Mouse (Mus musculus) MEL-GATA-1-ER (cell line): ENCODE measurements around the gene Zfp346.

Source experiments
- DNase-seq: peaks from one replicate; pipeline ENCODE4 v3.0.0-alpha.2; 2012; ENCODE audit warnings: low read depth; ENCODE audit errors: extremely low read depth

Gene Zfp346

DNA sequence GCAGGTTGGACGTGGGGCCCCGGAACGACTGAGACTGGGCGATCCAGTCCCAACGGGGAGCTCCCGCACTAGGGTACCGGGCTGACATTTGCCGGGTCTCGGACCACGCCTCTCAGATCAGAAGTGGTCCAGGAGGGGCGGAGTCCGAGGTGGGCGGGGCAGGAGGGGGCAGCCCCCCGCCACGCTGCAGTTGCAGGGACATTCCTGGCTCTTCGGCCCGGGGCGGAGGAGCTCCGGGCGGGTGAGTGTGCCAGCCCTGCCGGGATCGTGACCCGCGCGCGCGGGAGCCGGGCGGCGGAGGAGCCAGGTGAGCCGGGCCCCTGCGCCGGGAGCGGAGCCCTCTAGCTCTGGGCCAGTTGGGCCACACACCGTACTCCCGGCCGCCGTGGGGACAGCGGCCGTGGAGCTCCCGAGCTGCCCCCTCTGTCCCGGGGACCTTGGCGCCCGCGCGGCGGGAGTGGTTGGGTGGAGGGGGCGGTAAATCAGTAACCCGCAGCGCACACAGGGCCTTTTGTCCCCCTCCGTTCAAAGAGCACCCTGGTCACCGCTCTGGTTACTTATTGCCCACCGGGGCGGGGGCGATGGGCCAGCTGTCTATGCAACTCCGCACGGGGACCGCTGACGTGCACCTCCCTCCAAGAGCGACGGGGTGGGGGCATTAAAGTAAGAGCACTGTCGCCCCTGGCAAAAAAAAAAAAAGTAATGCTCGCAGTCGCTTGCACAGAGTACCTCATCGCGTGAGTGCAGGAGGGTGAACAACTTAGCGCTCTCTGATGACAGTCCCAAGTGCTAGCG is 47.7 kb downstream of the Zfp346 start, which contains the start of gene Fgfr4:
Gene Fgfr4, plus strand, starts transcription at position 20 of the 795 bp plus-strand sequence.
- no peak for DNase-seq

DNA sequence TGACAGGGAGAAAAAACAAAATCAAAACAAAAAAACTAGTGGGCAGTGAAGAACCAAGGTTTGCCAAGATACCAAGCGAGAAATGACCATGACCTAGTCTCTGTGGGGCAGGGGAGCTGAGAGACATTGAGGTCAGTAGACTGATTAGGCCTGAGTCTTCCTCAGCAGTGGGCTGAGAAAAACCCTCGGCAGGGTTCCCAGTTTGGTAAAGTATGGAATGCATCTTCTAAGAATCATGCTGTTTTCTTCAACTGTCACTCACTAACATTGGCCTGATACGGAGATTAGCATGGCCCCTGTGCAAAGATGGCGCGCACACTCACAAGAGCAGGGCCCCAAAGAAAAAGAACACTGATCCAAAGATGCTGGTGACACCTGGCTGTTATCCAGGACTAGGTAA is 48.8 kb downstream of the Zfp346 start:
- DNase-seq: no peak

DNA sequence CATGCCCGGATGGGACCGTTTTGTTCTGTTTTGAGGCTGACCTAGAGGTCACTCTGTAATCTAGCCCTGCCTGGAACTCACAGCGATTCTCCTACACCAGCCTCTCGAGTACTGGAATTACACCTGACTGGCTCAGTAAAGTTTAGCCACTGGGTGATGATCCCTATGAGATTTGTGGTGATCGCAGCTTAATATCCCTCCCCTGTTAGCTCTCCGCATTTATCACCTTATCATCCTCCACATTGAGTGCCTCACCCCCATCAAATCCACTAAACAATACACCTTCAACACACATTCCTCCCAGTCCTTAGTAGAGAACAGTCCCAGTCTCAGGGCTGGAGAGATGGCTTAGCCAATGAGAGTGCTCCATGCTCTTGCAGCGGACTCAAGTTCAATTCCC is 57.3 kb downstream of the Zfp346 start:
- no peak for DNase-seq

DNA sequence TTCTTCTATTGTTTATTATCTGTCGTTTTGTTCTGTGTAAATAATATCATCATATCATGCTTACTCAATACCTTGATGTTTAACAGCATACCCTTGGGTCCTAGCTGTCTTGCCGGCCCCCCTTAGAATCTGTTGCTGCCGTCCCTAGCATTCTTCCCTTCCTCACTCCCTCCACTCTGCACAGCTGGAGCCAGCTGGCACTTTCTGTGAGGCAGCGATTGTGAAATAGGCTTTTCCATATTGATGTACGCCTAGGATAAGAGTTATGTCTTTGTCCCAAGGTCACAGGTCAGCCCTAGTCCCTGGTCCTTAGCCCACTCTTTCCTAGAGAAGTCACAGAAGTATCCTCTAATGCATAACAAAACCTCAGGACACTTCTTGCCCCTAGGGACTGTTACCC is 58.4 kb downstream of the Zfp346 start:
- no peak for DNase-seq

DNA sequence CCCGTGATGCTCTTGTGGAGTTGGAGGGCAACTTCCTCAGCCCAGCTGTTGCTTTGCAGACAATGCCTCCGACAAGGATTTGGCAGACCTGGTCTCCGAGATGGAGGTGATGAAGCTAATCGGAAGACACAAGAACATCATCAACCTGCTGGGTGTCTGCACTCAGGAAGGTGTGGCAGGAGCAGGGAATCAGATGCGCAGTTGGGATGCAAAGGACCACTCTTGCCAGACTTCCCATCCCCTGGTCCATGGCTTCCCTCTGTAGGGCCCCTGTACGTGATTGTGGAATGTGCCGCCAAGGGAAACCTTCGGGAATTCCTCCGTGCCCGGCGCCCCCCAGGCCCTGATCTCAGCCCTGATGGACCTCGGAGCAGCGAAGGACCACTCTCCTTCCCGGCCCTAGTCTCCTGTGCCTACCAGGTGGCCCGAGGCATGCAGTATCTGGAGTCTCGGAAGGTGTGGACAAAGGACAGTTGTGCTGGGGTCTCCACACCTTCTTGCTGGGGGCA is 60.8 kb downstream of the Zfp346 start:
- no peak for DNase-seq

DNA sequence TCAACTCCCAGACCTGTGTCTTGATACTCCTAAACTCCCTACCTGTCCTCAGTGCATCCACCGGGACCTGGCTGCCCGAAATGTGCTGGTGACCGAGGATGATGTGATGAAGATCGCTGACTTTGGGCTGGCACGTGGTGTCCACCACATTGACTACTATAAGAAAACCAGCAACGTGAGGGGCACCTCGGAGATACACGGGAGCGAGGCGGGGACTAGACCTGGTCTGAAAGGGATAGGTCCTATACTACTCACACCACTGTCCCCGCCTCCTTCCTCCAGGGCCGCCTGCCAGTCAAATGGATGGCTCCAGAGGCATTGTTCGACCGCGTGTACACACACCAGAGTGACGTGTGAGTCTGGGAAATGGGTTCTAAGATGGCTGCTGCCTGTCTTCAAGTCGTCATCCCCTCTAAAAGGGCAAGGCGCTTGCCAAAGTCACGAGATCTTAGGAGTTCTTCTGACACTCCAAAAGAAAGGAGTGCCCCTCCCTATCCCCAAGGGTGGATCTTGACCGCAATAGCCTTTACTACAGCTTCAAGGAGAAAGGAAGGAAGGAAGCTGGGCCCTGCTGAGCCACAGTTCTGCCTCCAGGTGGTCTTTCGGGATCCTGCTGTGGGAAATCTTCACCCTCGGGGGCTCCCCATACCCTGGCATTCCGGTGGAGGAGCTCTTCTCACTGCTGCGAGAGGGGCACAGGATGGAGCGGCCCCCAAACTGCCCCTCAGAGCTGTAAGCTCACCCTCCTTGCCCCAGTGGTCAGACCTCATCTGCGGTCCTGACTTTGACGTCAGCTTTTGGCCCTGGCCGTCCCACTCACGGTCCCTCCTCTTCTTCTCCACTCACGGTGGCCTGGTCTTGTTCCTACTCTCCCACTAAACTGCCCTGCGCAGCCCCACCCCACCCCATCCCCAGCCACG is 62.0 kb downstream of the Zfp346 start:
- no peak for DNase-seq

DNA sequence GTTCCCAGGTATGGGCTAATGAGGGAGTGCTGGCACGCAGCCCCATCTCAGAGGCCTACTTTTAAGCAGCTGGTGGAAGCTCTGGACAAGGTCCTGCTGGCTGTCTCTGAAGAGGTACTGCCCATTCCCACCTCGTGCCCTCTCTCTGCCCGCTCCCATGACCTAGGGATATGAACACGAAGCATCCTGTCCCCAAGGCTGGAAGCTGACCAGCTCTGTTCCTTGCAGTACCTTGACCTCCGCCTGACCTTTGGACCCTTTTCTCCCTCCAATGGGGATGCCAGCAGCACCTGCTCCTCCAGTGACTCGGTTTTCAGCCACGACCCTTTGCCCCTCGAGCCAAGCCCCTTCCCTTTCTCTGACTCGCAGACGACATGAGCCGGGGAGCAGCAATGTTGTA is 62.7 kb downstream of the Zfp346 start:
- no peak for DNase-seq

DNA sequence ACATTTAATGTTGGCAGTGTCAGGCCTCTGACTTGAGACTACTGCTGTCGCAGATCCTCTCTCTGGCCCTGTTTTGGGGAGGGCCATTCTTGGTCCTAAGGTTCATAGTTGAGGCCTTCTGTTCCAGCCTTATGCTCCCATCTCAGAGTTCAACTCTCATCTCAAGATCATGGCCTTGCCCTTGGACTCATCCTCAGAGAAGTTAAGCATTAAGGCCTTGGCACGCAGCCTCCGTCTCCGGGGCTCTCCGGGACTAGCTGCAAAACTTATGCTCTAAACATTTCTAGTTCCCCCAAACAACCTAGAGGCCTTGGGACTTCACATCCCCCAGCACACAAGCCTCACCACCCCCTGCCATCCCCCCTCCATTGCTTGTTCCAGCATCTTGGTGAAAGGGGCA is 63.1 kb downstream of the Zfp346 start:
- DNase-seq: no peak

DNA sequence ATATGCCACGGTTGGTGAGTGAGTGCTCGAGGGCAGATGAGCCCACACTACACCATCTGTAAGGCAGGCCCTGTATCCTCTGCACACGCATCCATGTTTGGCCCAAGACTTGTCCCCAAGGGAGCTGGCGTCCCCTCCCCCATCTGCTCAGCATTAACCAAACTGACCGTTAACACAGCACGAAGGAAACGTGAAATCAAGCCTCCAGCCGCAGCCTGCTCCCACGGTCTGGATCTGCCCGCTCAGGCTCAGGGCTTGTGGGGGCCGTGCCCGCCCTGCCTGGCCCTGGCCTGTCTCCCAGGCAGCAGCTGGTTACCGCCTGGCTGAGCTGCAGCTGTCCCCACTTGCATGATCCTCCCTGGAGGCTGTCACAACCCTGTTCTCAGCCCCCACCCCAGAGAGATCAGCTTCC is 63.9 kb downstream of the Zfp346 start:
- DNase-seq: no peak

DNA sequence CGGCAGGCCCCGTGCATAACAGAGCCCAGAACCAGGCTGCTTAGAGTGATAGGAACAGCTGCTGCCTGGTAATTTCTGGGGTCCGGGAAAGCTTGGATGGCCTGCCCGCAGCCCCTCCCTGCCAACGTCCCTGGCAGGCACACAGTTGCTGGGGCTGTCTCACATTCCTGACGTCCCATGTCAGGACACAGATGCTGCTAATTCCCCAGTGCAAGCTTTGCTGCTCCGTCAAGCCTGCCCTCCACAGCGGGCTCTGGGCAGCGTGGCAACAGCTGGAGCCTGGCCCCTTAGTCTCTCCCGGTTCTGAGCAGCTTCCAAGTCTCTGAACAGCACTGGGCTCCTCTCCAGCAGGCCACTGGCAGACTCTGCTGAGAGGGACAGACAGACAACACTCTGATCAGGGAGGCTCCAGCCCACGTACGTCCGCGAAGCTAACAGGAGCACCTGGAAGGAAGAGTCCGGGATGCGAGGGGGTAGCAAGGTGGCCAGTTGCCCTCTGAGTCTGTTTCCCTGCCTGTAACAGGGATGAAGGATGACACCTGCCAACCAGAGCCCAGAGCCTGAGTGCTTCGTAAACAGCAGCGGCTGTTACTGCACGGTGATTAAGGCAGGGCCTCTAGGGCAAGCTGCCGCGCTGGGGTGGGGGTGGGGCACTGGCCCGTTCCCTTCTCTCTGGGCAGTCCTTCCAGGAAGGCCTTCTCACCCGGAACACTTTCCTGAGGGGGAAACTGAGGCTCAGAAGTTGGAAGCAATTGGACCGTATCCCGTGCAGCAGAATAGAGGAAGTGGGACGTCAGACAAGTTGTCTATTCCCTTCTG is 66.6 kb downstream of the Zfp346 start:
- DNase-seq: no peak

DNA sequence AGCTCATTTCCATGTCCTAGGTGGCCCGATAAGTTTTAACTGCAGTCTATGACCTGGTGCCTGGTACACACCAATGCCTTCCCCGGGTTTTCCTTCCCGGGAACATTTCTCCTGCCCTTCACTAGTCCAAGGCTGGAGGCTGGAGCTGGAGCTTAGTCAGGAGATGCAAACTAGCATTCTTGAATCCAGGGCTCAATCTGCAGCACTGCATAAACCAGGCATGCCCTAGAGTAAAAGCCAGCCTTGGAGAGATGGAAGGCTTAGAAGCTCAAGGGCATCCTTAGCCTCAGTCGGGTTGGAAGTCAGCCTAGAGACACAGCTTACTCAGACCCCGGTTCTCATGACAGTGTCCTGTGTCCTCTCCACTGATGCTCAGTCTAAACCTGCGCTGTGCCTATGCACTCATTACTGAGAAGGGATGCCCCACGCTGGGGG is 67.2 kb downstream of the Zfp346 start:
- no peak for DNase-seq

DNA sequence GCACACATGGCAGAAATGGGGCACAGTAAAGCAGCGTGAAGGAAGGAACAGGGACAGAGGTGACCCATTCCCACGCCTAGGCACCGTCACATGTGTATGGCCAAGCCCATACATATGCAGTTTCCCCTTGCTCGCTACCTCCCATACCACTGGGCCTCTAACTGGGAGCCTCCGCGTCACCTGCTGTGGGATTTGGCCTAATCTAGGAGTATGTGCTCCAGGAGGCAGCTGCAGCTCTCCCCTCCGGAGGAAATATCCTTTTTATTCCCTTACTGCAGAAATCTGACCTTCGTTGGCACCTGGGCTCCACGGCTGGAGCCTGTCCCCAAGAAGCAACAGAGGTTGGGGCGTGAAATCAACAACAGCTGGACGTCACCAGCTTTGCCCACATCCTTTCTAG is 69.2 kb downstream of the Zfp346 start:
- no peak for DNase-seq

DNA sequence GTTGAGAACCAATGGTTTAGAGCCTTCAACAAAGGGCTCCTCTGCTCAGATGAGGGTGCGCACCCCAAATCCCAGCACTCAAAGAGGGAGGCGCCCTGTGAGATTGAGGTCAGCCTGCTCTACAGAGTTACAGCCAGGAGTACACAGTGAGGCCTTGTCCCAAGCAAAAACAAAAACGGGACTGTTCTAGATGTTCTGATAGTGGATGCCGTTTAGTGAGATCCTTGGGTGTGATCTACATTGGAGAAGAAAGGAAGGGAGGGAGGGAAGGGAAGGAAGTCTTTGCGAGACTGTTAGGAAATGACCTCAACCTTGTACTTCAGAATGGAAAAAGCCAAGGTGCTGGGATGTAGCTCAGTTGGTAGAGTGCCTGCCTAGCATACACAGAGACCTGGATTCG is 71.2 kb downstream of the Zfp346 start:
- no peak for DNase-seq

DNA sequence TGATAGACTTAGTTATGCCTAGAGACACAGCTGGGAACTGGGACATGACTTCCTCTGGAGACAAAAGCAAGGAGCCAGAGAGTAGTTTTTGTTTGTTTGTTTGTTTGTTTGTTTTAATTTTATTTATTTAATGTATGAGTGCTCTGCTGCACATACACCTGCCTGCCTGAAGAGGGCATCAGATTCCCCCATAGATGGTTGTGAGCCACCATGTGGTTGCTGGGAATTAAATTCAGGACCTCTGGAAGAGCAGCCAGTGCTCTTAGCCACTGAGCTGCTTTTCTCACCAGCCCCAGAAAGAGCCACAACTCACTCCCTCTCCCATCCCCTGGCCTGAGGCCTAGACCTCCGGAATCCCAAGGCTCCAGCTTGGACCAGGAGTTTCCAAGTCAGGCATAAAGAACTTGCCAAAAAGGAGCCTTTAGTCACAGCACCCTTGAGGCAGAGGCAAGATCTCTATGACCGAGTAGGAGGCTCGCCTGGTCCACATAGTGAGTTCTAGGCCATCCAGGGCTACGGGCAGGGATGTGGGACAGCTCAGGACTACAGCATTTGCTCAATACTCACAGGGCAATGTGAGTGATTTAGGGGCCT is 72.9 kb downstream of the Zfp346 start:
- no peak for DNase-seq

DNA sequence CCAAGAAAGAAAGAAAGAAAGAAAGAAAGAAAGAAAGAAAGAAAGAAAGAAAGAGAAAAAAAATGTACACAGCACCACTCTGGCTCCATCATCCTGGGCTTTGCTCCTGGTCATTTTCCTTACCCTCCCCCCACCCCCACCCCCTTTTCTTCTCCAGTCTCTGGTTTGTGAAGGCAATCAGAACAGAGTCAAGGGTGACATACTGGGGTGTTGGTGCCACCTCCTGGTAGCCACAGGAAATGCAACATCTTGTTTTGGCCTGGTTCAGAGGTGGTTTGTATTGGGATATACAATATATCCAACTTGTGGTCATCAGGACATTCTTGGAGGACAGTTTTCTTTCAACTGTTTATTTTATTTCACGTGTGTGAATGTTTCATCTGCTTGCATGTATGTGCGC is 73.4 kb downstream of the Zfp346 start:
- peak; percentile 56 for DNase-seq

DNA sequence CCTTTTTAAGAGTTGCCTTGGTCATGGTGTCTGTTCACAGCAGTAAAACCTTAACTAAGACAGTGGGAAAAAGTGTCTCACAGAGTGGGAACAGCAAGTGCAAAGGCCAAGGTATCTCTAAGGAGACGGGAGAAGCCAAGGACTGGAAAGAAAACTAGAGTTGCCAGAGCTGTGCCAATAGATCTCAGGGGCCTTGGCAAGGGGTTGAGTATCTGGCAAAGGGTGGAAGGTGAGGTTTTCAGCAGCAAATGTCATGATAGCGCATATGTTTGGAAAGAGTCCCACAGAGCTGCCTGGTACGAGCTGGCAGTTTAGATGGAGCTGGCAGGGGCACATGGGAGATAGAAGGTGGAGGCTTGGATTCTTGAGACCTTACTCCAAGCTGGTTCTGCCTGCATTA is 74.5 kb downstream of the Zfp346 start:
- no peak for DNase-seq

DNA sequence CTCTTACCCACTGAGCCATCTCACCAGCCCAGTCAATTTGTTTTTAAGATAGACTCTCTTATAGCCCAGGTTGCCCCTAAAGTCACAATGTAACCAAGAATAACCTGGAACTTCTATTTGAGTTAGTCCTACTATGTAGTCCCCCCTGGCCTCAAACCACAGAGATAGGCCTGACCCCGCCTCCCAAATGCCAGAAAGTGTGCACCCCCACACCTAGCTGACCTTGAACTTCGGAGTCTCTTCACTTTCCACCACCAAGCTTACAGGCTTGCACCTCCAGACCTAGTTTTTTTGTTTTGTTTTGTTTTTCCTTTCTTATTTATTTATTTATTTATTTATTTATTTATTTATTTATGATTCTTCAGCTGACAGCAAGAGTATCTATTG is 76.7 kb downstream of the Zfp346 start:
- DNase-seq: no peak

DNA sequence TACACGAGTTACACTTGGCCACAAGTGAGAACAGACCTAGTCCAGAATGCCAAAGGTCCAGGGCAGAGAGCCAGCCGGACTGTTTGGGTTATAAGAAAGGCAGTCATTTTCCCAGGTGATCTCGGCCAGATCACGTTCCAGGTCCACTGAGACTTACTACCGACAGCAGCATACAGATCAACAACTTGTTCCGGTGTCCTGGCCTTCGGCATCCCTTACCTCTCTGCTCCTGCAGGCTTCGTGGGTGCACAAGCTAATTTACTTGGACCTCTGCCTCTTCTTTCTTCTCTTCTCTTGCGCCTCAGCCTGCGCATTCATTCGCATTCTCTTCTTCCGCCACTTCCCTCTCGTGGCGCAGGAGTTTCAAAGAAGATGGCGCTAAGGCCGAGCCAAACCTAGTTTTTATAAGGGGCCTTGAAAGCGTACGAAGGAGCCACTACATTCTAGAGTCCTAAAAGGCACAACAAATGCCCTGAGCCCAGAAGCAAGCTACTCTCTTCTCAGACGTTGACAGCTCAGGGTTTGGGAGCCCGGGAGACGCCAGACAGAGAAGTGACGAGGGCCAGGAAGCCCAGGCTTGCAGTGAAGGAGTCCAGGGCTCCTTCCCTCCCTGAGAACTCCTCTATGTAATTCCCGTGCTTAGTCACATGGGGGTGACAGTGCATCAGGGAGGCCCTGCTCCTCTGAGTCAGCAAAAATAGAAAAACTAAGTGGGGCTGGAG is 77.2 kb downstream of the Zfp346 start:
- no peak for DNase-seq

DNA sequence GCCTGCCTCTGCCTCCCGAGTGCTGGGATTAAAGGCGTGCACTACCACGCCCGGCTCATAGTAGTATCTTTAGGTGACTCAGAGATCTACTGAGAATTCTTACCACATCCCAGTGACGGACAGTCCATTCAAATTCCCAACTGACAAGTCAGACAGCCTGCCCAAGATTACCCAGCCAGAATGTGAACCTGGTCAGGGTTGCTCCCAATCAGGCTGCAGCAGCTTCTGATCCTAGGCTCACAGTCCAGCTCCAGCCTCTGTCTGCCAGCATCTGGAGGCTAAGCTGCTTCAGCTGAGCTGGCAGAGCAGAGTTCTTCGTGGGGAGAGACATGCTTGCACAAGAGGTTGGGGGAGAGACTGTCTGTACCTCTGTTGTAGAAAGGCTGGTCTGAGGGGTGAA is 78.3 kb downstream of the Zfp346 start:
- no peak for DNase-seq
